Comparison of ENCODE assay signal across 11 mouse cellular contexts in genomic region chr17:63970939-63971338, GRCm38 (mm10).
"Had no signal": no experiment of that assay in that cellular context is flagged by ENCODE, and none has a peak within 500 bp of the region (broad histone marks: within the 10 kb centered on the region; RNA-seq: fewer than 3 reads in every experiment).

No protein-coding gene starts in this region.

- H3K4me3 ChIP-seq: limb, embryonic 13.5 days; liver, embryonic 12.5 days; midbrain, embryonic 13.5 days; neural tube, embryonic 12.5 days had no signal

- H3K9me3 ChIP-seq: limb, embryonic 13.5 days; liver, embryonic 12.5 days; midbrain, embryonic 13.5 days; neural tube, embryonic 12.5 days had no signal

- H3K9ac ChIP-seq: limb, embryonic 13.5 days; liver, embryonic 12.5 days; neural tube, embryonic 12.5 days had no signal

- H3K27ac ChIP-seq: limb, embryonic 13.5 days; liver, embryonic 12.5 days; neural tube, embryonic 12.5 days had no signal

- H3K36me3 ChIP-seq: liver, embryonic 12.5 days; neural tube, embryonic 12.5 days had no signal

- DNase-seq: kidney, adult 11 months; kidney, adult 9 months; kidney, postnatal 14 days; layer of hippocampus, postnatal 36 days; left cerebral cortex, postnatal 4 days; thymus, adult 18-20 months; thymus, postnatal 25 days had no signal

- H3K4me1 ChIP-seq: limb, embryonic 13.5 days; neural tube, embryonic 12.5 days had no signal

- H3K4me2 ChIP-seq: limb, embryonic 13.5 days; liver, embryonic 12.5 days; midbrain, embryonic 13.5 days; neural tube, embryonic 12.5 days had no signal

- H3K27me3 ChIP-seq: limb, embryonic 13.5 days; liver, embryonic 12.5 days; midbrain, embryonic 13.5 days; neural tube, embryonic 12.5 days had no signal
